28 mouse cellular contexts compared by ENCODE assay signal in the genomic region with DNA sequence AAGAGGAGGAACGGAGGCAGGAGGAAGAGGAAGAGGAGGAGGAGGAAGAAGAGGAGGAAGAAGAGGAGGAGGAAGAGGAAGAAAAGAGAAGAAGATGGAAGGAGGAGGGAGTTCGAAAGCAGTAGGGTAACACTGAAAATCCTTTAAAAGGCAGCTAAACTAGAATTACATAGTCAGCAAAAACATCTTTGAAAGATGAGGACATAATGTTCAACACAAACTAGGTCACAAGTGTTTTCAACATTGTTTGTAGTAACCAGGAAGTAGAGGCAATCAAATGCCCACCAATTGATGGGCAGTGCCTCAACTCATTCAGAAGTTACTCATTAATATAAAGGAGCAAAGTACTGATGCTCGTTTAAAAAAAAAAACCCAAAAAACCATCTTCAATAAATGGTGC.
"Had no signal": no experiment of that assay in that cellular context is flagged by ENCODE, and none has a peak within 500 bp of the region (broad histone marks: within the 10 kb centered on the region; RNA-seq: fewer than 3 reads in every experiment).

No protein-coding gene starts in this region.

- H3K27ac ChIP-seq: embryonic facial prominence, embryonic 10.5 days; embryonic facial prominence, embryonic 12.5 days; embryonic facial prominence, embryonic 13.5 days; embryonic facial prominence, embryonic 15.5 days; forebrain, embryonic 10.5 days; forebrain, embryonic 12.5 days; forebrain, embryonic 13.5 days; forebrain, embryonic 15.5 days; gastrocnemius, adult 2 months; heart, adult 2 months had no signal

- H3K9ac ChIP-seq: embryonic facial prominence, embryonic 12.5 days; embryonic facial prominence, embryonic 13.5 days; embryonic facial prominence, embryonic 15.5 days; forebrain, embryonic 12.5 days; forebrain, embryonic 13.5 days; forebrain, embryonic 15.5 days; forebrain, postnatal 0 days had no signal

- H3K4me3 ChIP-seq: embryonic facial prominence, embryonic 10.5 days; embryonic facial prominence, embryonic 12.5 days; embryonic facial prominence, embryonic 13.5 days; embryonic facial prominence, embryonic 15.5 days; erythroblast, embryonic 14.5 days; forebrain, embryonic 10.5 days; forebrain, embryonic 12.5 days; forebrain, embryonic 13.5 days; forebrain, embryonic 15.5 days; gastrocnemius, adult 2 months; heart, adult 2 months had no signal

- H3K27me3 ChIP-seq: embryonic facial prominence, embryonic 12.5 days; embryonic facial prominence, embryonic 13.5 days; embryonic facial prominence, embryonic 15.5 days; forebrain, embryonic 12.5 days; forebrain, embryonic 13.5 days; forebrain, embryonic 15.5 days had no signal

- H3K4me2 ChIP-seq: embryonic facial prominence, embryonic 12.5 days; embryonic facial prominence, embryonic 13.5 days; embryonic facial prominence, embryonic 15.5 days; forebrain, embryonic 12.5 days; forebrain, embryonic 13.5 days; forebrain, embryonic 15.5 days had no signal

- H3K4me1 ChIP-seq: embryonic facial prominence, embryonic 10.5 days; embryonic facial prominence, embryonic 12.5 days; embryonic facial prominence, embryonic 13.5 days; embryonic facial prominence, embryonic 15.5 days; forebrain, embryonic 10.5 days; forebrain, embryonic 12.5 days; forebrain, embryonic 15.5 days had no signal

- H3K36me3 ChIP-seq: embryonic facial prominence, embryonic 10.5 days; embryonic facial prominence, embryonic 12.5 days; forebrain, embryonic 12.5 days had no signal

- H3K9me3 ChIP-seq: embryonic facial prominence, embryonic 10.5 days; embryonic facial prominence, embryonic 12.5 days; embryonic facial prominence, embryonic 13.5 days; embryonic facial prominence, embryonic 15.5 days; forebrain, embryonic 10.5 days; forebrain, embryonic 12.5 days; forebrain, embryonic 13.5 days; forebrain, embryonic 15.5 days had no signal

- ATAC-seq: forebrain, embryonic 13.5 days; forebrain, embryonic 14.5 days; forebrain, embryonic 15.5 days; forebrain, embryonic 16.5 days; forebrain, postnatal 0 days had no signal

- DNase-seq: cerebellum, adult 8-10 months; cerebellum, adult 9-10 months; cerebellum, adult 9-11 months; cerebellum, postnatal 10 days; cerebellum, postnatal 14 days; cerebellum, postnatal 25 days; cerebellum, postnatal 36 days; embryo, embryonic 11 days; forebrain, postnatal 0 days; gastrocnemius, adult 2 months; gastrocnemius, postnatal 10 days; gastrocnemius, postnatal 14 days; gastrocnemius, postnatal 25 days; gastrocnemius, postnatal 36 days; heart, adult 11 months; heart, adult 18-20 months; heart, adult 2 months had no signal
